In the genomic region with DNA sequence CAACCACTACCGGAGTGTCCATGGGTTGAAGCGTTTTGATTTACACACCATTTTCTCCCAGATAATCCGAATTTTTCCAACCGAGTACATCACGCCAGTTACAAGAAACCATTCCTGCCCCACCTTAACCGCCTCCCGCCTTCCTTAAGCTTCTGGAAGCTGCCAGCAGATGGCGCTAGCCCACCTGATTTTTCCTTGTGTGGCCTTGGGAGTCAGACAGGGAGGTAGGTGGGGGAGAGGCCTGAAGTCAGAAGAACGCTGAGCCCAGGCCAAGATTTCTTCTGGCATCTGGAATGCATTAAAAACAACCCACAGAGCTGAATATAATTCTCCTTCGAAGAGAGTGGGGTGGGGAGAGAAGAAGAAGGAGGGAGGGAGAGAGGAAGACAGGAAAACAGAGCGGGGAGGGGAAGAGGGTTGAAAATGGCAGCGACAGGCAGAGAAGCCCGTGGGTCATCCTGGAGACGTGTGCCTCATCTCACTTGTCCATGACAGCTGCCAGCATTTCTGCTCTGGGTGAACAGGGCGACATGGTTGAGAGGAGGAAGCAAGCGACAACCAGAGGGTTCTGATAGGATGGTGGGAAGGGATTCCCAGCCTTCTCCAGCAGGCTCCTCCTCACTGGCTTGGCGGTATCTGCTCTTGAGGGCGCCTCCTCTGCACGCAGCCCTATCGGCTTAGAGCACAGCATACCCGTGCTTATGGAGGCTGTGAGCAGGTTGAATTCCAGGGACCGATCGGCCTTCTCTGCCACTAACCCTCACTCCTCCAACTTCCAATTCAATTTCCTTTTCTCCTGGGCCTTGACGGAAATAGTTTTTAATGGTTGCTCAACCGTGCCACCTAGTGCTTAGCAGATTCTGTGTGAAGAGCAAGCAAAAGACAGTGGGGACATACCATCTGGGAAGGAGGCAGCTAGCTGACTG, we compare ENCODE assay signal across 9 mouse cellular contexts. TPM values are rescaled to one million over a fixed set of nuclear protein-coding genes. Genes with fewer than 3 reads are reported as not detected.
DNase-seq lines count a peak whose midpoint lies in the region; ATAC-seq and TF ChIP-seq lines count a peak whose summit lies in the region.
"Had no signal": no experiment of that assay in that cellular context is flagged by ENCODE, and none has a peak within 500 bp of the region (broad histone marks: within the 10 kb centered on the region; RNA-seq: fewer than 3 reads in every experiment).

No protein-coding gene starts in this region.

- 0 out of 2 replicates have a peak overlapping the region, but pooled peaks have one; percentile 14 for H3K4me3 ChIP-seq in hindbrain, embryonic 11.5 days (ENCODE audit: low read depth, low read length)
- H3K4me3 ChIP-seq in lung, postnatal 0 days (ENCODE audit: low read depth, low read length): no peak overlapping the region

- no peaks in the 10 kb centered on the region for H3K4me1 ChIP-seq in hindbrain, embryonic 11.5 days (replicated peaks; ENCODE audit: control insufficient read depth, insufficient read depth, low read length)
- H3K4me1 ChIP-seq in lung, postnatal 0 days (ENCODE audit: insufficient read depth, low read depth, low read length): no peaks in the 10 kb centered on the region

- peak; percentile 73; the same call in 1 of the 2 replicates for TF ChIP-seq EP300 in lung, postnatal 0 days (IDR thresholded peaks at IDR 0.05)

- no peaks in the 10 kb centered on the region for H3K9me3 ChIP-seq in hindbrain, embryonic 11.5 days (ENCODE audit: control insufficient read depth, low read length)
- no peaks in the 10 kb centered on the region for H3K9me3 ChIP-seq in lung, postnatal 0 days (ENCODE audit: low read length)

- no peak overlapping the region for H3K9ac ChIP-seq in hindbrain, embryonic 11.5 days (ENCODE audit: low read depth, low read length)
- no peak overlapping the region for H3K9ac ChIP-seq in lung, postnatal 0 days (replicated peaks; ENCODE audit: low read depth)

- H3K36me3 ChIP-seq in hindbrain, embryonic 11.5 days (ENCODE audit: control insufficient read depth, insufficient read depth, low read length): no peaks in the 10 kb centered on the region
- no peaks in the 10 kb centered on the region for H3K36me3 ChIP-seq in lung, postnatal 0 days (ENCODE audit: insufficient read depth, low read length)

- TF ChIP-seq CTCF in lung, postnatal 0 days (IDR thresholded peaks at IDR 0.05): peak; percentile 98

- no peak overlapping the region for H3K27ac ChIP-seq in hindbrain, embryonic 11.5 days (ENCODE audit: low read depth, low read length)
- peak overlapping the region; percentile 86 for H3K27ac ChIP-seq in lung, postnatal 0 days (ENCODE audit: low read length)

- 0 out of 2 replicates have a peak overlapping the region, but pooled peaks have one; percentile 2 for H3K4me2 ChIP-seq in hindbrain, embryonic 11.5 days (replicated peaks; ENCODE audit: low read depth, low read length)
- peak overlapping the region; percentile 35 for H3K4me2 ChIP-seq in lung, postnatal 0 days (replicated peaks; ENCODE audit: low read depth, low read length)

- WGBS in hindbrain, embryonic 11.5 days: 29% methylated on average over 25 of the region's 25 CpGs
- 18% methylated on average over 24 of the region's 25 CpGs for WGBS in lung, postnatal 0 days

- peak; percentile 92 for DNase-seq in Muller cell, postnatal 12 days (ENCODE audit: inconsistent ontology term)
- peak; percentile 88 for DNase-seq in cerebellum, adult 8-10 months
- peak; percentile 90 to 98 for DNase-seq in frontal cortex, adult 2 months (ENCODE audit: extremely low spot score in 1 of 2, low spot score in 1 of 2)
- DNase-seq in hindbrain, embryonic 11.5 days (ENCODE audit: low spot score): peak; percentile 96
- peak; percentile 94 to 95 for DNase-seq in layer of hippocampus, postnatal 10 days (ENCODE audit: low spot score in 2 of 2)
- peak; percentile 97 for DNase-seq in lung, postnatal 0 days (ENCODE audit: low spot score)
- peak; percentile 93 for DNase-seq in retina, postnatal 1 day
- DNase-seq in urinary bladder, adult 2 months (ENCODE audit: low spot score): peak; percentile 76

- H3K27me3 ChIP-seq in hindbrain, embryonic 11.5 days (ENCODE audit: control insufficient read depth, insufficient read depth, low read length): no peaks in the 10 kb centered on the region
- H3K27me3 ChIP-seq in lung, postnatal 0 days (replicated peaks; ENCODE audit: insufficient read depth, low read length): no peaks in the 10 kb centered on the region

- peak; percentile 80 for ATAC-seq in hindbrain, embryonic 11.5 days (ENCODE audit: low FRiP score)
- peak; percentile 90 for ATAC-seq in lung, postnatal 0 days

RNA-seq across cellular contexts. Expression of gene Cdrt4, which starts 29.7 kb away (rescaled TPM):
- 0.40 and 0.48 TPM in 2 replicates for polyA plus RNA-seq in frontal cortex, adult 2 months (2012; rRNA removed)
- 0.22 TPM in 1 of 2 replicates, not detected in the other for polyA plus RNA-seq in hindbrain, embryonic 11.5 days (2014; fragmentation: Nextera tagmentation; extraction: Ambion mirVana)
- total RNA-seq in layer of hippocampus, postnatal 10 days (2021): not detected
- 0.23 TPM in 1 of 2 replicates, not detected in the other for polyA plus RNA-seq in lung, postnatal 0 days (2015; fragmentation: Nextera tagmentation; extraction: Ambion mirVana)
- 0.10 and 0.28 TPM in 2 replicates for polyA plus RNA-seq in urinary bladder, adult 2 months (2012; rRNA removed)
- total RNA-seq: neutrophil, adult 5-6 weeks had no signal

RNA-seq across cellular contexts. Expression of gene Tvp23b, which starts 42.1 kb away (rescaled TPM):
- 32.7 and 35.9 TPM in 2 replicates for polyA plus RNA-seq in frontal cortex, adult 2 months (2012; rRNA removed)
- polyA plus RNA-seq in hindbrain, embryonic 11.5 days (2014; fragmentation: Nextera tagmentation; extraction: Ambion mirVana): 41.7 and 53.0 TPM in 2 replicates
- 10 to 100 TPM; 24.5 to 25.3 TPM for total RNA-seq in layer of hippocampus, postnatal 10 days (2021)
- polyA plus RNA-seq in lung, postnatal 0 days (2015; fragmentation: Nextera tagmentation; extraction: Ambion mirVana): 68.5 and 73.0 TPM in 2 replicates
- 44.5 and 51.3 TPM in 2 replicates for polyA plus RNA-seq in urinary bladder, adult 2 months (2012; rRNA removed)
